Mouse (Mus musculus): Measurements from ENCODE around the gene Ccdc88a.

GRCm38 (mm10) chr11:29512818-29513535, 139.5 kb downstream of the Ccdc88a start:
- TF ChIP-seq CTCF (conservative IDR thresholded peaks at IDR 0.05; ENCODE audit: insufficient read depth, insufficient read length, low read depth, low read length) (no peak), POLR2A (IDR thresholded peaks at IDR 0.05; ENCODE audit: low read depth, low read length) (no peak)

Data from kidney, adult 2 months (tissue).